Mouse (Mus musculus) intestine, embryonic 16.5 days (tissue): ENCODE data around the gene Glod5. TPM values are rescaled to one million over a fixed set of nuclear protein-coding genes. Genes with fewer than 3 reads are reported as not detected.
A peak's percentile ranks its signal among the peaks of the same experiment; 100 is the strongest.
"Not testable (repeated sequence)": the region's sequence is repeated elsewhere in the genome, so short reads cannot be mapped to it uniquely, and the experiment has no call there.

ENCODE experiments used
- ATAC-seq: fragments of 200-750 bp; cut with Nextera tagmentation; 2 replicates; pipeline ENCODE4 v1.8.0; 2017; ENCODE audit warnings: moderate TSS enrichment, moderate library complexity
- H3K27ac ChIP-seq: fragments of 300-500 bp; sonication (generic); 2 replicates; pipeline ENCODE4 v1.5.1; 2014; ENCODE audit warnings: mild to moderate bottlenecking, low read length
- H3K27me3 ChIP-seq: fragments of 300-500 bp; sonication (generic); replicated peaks from 2 replicates; pipeline ENCODE4 v1.6.1; 2014; ENCODE audit warnings: low read length, control low read depth, mixed read lengths; ENCODE audit not compliant: control insufficient read depth, insufficient read depth
- H3K36me3 ChIP-seq: fragments of 300-500 bp; sonication (generic); 2 replicates; pipeline ENCODE4 v1.6.1; 2014; ENCODE audit warnings: low read length, control low read depth; ENCODE audit not compliant: control insufficient read depth, insufficient read depth
- H3K4me1 ChIP-seq: fragments of 300-500 bp; sonication (generic); 2 replicates; pipeline ENCODE4 v1.6.1; 2014; ENCODE audit warnings: low read length, control low read depth, mixed read lengths; ENCODE audit not compliant: control insufficient read depth, insufficient read depth
- H3K4me2 ChIP-seq: fragments of 300-500 bp; sonication (generic); 2 replicates; pipeline ENCODE4 v1.6.1; 2014; ENCODE audit warnings: low read depth, low read length, control low read depth
- H3K4me3 ChIP-seq: fragments of 300-500 bp; sonication (generic); 2 replicates; pipeline ENCODE4 v1.5.1; 2014; ENCODE audit warnings: mild to moderate bottlenecking, low read length
- H3K9ac ChIP-seq: fragments of 300-500 bp; sonication (generic); 2 replicates; pipeline ENCODE4 v1.6.1; 2014; ENCODE audit warnings: low read depth, low read length
- H3K9me3 ChIP-seq: fragments of 300-500 bp; sonication (generic); 2 replicates; pipeline ENCODE4 v1.6.1; 2016; ENCODE audit warnings: low read length, control low read depth; ENCODE audit not compliant: control insufficient read depth
- WGBS: fragments of 180-500 bp; shearing (Covaris S2); extraction: QIAGEN DNeasy Blood & Tissue Kit; methylation state at CpG from one replicate; pipeline ENCODE4 v1.1.7; 2014; 5-methylcytosine and 5-hydroxymethylcytosine counted together
- polyA plus RNA-seq: library from polyadenylated mRNA; unstranded; fragments of >200 nt; fragmentation: Nextera tagmentation; extraction: Ambion mirVana; gene quantifications from 2 replicates; pipeline ENCODE4 v1.2.1, GENCODE M21; 2015

The Glod5 gene
- polyA plus RNA-seq = 8.8 and 12.7 TPM in 2 replicates

DNA sequence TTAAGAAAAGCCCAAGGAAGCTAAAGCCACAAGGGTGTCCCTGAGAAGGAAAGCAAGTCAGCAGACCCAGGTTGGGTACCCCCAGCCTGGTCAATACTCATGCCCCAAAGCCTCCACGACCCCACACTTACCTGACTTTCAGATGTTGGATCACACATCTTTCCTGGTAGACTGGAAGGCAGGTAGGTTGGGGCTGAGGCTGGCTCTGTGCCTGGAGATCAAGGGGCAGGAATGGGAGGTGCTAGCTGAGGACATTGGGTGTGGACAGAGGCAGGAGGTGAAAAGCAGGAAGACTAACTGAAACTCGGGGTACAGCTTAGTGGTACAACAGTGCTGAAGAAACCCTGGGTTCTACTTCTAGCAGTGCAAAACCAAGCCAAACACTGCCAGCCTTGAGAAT is at the start of gene Glod5:
TSS of gene Glod5 (minus strand) at position 207 of the 400 bp plus-strand sequence.
- H3K36me3 ChIP-seq = no peaks in the 10 kb centered on the region
- H3K27me3 ChIP-seq = no peaks in the 10 kb centered on the region
- WGBS = 47% methylated on average over 2 of the region's 2 CpGs
- H3K9ac ChIP-seq = no peak within 1 kb of the TSS
- H3K4me3 ChIP-seq = no peak within 1 kb of the TSS
- no peaks in the 10 kb centered on the region for H3K9me3 ChIP-seq
- no peak within 1 kb of the TSS for H3K4me2 ChIP-seq
- no peaks in the 10 kb centered on the region for H3K4me1 ChIP-seq
- H3K27ac ChIP-seq = no peak within 1 kb of the TSS
- ATAC-seq = peak; percentile 31; the same call in 1 of the 2 replicates

DNA sequence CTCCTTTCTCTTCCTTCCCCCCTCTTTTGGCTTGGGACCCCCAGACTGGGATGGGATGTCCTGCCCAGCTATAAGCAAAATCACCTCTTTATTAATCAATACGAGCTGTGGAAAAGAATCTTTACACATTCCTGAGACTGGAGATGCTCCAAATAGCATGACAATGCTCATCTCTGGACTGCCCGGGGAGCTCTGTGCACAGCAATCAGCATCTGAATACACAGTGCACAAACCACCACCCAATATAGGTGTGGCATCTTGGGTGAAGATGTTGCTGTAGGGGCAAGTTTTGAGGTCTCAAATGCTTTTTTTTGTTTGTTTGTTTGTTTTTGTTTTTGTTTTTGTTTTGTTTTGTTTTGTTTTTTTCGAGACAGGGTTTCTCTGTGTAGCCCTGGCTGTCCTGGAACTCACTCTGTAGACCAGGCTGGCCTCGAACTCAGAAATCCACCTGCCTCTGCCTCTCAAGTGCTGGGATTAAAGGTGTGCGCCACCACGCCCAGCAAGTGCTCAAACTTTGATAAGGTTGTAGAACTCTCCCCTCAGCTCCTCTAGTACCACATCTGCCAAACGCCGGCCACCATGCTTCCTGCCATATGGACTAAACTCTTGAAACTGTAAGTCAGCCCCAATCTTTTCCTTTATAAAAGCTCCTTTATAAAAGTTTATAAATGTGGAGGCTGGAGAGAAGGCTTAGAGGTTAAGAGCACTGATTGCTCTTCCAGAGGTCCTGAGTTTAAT is 32.9 kb upstream of the Glod5 start:
- not testable (repeated sequence) for ATAC-seq

DNA sequence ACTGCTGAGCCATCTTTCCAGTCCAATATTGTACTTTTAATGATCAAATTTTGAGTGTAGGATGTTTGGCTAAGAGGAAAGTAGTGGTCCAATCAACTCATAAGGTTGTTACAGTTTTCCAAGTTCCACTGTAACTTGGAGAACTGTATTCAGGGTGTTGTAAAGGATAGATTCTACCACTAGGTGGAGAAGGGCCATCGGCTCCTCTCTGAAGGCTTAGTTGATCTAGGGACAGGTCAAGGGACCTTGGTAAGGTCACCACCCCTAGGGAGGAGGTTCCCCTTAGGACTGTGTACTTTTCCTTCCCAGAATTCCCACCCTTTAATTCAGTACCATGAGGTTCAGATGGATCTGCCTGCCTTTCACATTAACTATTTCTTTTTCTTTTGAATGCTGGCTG is 14.7 kb upstream of the Glod5 start:
- H3K4me2 ChIP-seq = no peak overlapping the region
- H3K4me3 ChIP-seq = no peak overlapping the region
- WGBS = 53% methylated on average over 1 of the region's 1 CpGs
- H3K9me3 ChIP-seq = no peaks in the 10 kb centered on the region
- no peaks in the 10 kb centered on the region for H3K4me1 ChIP-seq
- H3K9ac ChIP-seq = no peak overlapping the region
- no peaks in the 10 kb centered on the region for H3K27me3 ChIP-seq
- ATAC-seq = no peak
- no peaks in the 10 kb centered on the region for H3K36me3 ChIP-seq
- no peak overlapping the region for H3K27ac ChIP-seq

More for the DNA sequence above, 32.9 kb upstream of the Glod5 start:
- not testable (repeated sequence) for H3K4me2 ChIP-seq, H3K4me3 ChIP-seq, H3K27me3 ChIP-seq, H3K9me3 ChIP-seq, H3K4me1 ChIP-seq, H3K9ac ChIP-seq, H3K36me3 ChIP-seq, H3K27ac ChIP-seq
- 90% methylated on average over 7 of the region's 8 CpGs for WGBS

DNA sequence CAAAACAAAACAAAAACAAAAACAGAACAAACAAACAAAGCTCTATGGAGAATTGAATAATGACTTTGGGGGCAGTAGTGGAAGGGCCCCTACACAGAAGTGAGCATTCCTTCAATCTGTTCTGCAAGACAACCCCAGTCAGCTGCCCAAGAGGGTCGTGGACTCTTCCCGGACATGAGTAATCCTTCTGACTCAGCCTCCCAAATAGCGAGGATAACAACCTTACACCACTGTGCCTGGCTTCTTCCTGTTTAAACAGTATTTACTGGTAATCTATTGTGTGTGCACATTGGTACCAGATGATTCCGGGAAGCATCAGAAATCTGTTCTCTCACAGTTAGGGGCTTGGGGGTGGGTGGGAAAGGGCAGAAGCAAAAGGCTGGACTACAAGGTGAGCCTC is 8.5 kb upstream of the Glod5 start:
- Histone ChIP-seq H3K9ac (no peak overlapping the region), H3K27ac (no peak overlapping the region), H3K27me3 (no peaks in the 10 kb centered on the region), H3K4me1 (no peaks in the 10 kb centered on the region), H3K4me3 (no peak overlapping the region), H3K36me3 (no peaks in the 10 kb centered on the region), H3K9me3 (no peaks in the 10 kb centered on the region), H3K4me2 (no peak overlapping the region)
- WGBS = 68% methylated on average over 4 of the region's 4 CpGs
- ATAC-seq = no peak

DNA sequence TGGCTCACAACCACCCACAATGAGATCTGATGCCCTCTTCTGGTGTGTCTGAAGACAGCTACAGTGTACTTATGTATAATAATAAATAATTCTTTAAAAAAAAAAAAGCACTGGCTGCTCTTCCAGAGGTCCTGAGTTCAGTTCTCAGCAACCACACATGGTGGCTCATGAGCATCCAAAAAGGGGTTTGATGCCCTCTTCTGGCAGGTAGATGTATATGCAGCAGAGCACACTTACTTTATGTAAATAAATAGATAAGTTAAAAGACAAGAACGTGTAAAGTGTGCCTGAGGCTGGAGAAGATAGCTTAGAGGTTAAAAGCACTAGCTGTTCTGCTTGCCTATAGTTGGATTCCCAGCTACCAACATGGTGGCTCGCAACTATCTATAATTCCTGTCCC is 6.5 kb upstream of the Glod5 start:
- no peak for ATAC-seq
- 52% methylated on average over 2 of the region's 2 CpGs for WGBS
- Histone ChIP-seq H3K9me3 (no peaks in the 10 kb centered on the region), H3K36me3 (no peaks in the 10 kb centered on the region), H3K27ac (no peak overlapping the region), H3K4me2 (no peak overlapping the region), H3K4me1 (no peaks in the 10 kb centered on the region), H3K4me3 (no peak overlapping the region), H3K27me3 (no peaks in the 10 kb centered on the region), H3K9ac (no peak overlapping the region)

DNA sequence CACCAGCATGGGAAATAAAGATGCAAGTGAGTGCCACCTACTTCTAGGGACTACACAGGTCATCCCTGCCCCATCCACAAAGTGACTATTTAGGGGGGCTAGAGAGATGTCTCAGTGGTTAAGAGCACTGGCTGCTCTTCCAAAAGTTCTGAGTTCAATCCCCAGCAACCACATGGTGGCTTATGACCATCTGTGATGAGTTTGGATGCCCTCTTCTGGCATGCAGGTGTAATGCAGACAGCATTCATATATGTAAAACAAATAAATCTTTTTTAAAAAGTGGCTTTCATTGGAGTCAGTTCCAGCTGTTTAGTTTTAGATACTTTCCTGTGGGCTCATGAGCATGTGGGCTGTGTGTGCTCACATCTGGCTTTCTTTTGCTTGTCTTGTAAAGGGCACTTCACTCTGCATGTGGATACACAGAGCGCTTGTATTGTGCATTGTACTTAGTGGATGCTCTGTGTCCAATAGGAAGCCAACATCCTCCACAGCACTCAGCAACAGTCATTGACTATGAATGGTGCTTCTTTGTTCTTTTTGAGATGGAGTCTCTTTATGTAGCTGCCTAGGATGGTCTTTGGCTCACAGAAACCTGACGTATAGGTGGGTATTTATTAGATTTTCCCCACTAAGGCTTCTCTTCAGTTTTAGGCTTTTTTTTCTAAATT is 2.0 kb upstream of the Glod5 start:
- no peaks in the 10 kb centered on the region for H3K9me3 ChIP-seq
- no peaks in the 10 kb centered on the region for H3K36me3 ChIP-seq
- no peak overlapping the region for H3K27ac ChIP-seq
- WGBS = 80% methylated on average over 2 of the region's 2 CpGs
- H3K9ac ChIP-seq = no peak overlapping the region
- ATAC-seq = no peak
- H3K27me3 ChIP-seq = no peaks in the 10 kb centered on the region
- no peaks in the 10 kb centered on the region for H3K4me1 ChIP-seq
- no peak overlapping the region for H3K4me3 ChIP-seq
- H3K4me2 ChIP-seq = no peak overlapping the region

DNA sequence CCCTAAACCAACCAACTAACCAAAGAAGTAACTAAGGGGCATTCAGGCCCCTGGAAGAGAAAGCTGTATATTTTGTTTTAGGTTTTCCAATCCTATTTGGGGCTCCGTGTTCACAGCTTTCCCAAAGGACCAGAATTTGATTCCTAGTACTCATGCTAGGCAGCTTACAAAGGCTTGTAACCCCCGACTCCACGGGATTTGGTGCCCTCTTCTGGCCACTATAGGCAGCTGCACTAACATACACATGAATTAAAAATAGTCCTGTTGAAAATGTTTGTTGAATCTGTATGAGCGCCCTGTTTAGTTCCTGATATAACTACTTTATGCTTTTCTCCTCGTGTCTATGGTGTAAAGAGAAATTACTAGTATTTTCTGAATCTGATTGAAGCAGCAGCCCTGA is 1.1 kb downstream of the Glod5 start:
- no peak overlapping the region for H3K27ac ChIP-seq

DNA sequence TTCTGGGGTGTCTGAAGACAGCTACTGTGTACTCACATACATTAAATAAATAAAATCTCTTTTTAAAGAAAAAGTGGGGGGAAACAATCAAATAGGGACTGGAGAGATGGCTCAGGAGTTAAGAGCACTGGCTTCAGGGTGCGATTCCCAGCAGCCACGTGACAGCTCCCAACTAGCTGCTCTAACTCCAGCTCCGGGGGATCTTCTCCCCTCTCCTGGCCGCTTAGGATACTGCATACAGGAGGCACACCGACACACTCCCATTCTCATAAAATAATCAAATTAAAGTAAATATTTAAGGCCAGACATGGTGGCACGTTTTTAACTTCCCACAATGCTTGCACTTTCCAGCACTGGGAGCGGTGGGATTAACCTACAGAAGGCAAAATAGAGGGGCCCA is 2.6 kb downstream of the Glod5 start:
- not testable (repeated sequence) for H3K36me3 ChIP-seq, H3K27ac ChIP-seq, H3K9me3 ChIP-seq, ATAC-seq, H3K9ac ChIP-seq, H3K27me3 ChIP-seq, H3K4me3 ChIP-seq, H3K4me2 ChIP-seq, H3K4me1 ChIP-seq
- WGBS = 20% methylated on average over 7 of the region's 7 CpGs

More for the DNA sequence above, 1.1 kb downstream of the Glod5 start:
- H3K27me3 ChIP-seq = no peaks in the 10 kb centered on the region
- no peaks in the 10 kb centered on the region for H3K4me1 ChIP-seq
- no peak overlapping the region for H3K9ac ChIP-seq
- no peak overlapping the region for H3K4me3 ChIP-seq
- H3K9me3 ChIP-seq = no peaks in the 10 kb centered on the region
- H3K36me3 ChIP-seq = no peaks in the 10 kb centered on the region
- no peak for ATAC-seq
- H3K4me2 ChIP-seq = no peak overlapping the region
- WGBS = 14% methylated on average over 5 of the region's 5 CpGs

DNA sequence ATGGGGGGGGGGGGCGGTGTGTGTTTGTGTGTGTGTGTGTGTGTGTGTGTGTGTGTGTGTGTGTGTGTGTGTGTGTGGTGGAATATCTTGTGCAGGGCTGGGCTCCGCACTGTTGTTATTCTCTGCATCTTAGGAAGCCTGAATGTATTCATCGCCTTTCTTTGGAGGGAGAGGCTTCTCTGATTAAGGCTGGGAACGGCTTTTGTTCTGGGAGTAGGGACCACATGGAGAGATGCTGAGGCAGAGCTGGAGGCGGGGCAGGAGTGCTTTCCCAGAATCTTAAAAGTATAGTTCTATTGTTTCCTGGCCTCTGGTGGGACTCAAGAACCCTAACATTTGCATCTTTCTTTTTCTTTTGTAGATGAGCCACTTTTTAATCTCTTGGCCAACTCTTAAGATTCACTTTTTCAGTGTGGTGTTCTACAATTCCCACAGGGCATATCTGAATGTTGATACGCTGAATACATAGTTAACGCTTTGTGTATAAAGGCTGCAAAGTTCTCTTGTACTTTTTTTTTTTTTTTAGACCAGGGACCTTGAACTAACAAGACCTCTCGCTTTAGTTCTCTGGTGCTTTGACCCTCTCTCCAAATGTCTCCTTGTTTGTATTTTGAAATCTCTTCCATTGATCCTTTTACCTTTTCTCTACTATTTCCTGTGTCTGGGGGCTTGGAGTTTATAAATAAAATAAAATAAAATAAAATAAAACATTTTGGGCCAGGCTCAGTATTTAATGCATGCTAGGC is 4.5 kb downstream of the Glod5 start:
- Histone ChIP-seq H3K4me1 (no peaks in the 10 kb centered on the region), H3K4me3 (no peak overlapping the region), H3K27ac (no peak overlapping the region), H3K36me3 (no peaks in the 10 kb centered on the region), H3K4me2 (no peak overlapping the region), H3K9me3 (no peaks in the 10 kb centered on the region), H3K27me3 (no peaks in the 10 kb centered on the region), H3K9ac (no peak overlapping the region)
- WGBS = 59% methylated on average over 7 of the region's 8 CpGs
- ATAC-seq = no peak
